Mouse (Mus musculus): ENCODE data around the gene Atp6ap1. TPM values are rescaled to one million over a fixed set of nuclear protein-coding genes. Genes with fewer than 3 reads are reported as not detected.

Atp6ap1 gene
- polyA plus RNA-seq, 1 experiment from 2014 or later: 91.5 TPM

DNA sequence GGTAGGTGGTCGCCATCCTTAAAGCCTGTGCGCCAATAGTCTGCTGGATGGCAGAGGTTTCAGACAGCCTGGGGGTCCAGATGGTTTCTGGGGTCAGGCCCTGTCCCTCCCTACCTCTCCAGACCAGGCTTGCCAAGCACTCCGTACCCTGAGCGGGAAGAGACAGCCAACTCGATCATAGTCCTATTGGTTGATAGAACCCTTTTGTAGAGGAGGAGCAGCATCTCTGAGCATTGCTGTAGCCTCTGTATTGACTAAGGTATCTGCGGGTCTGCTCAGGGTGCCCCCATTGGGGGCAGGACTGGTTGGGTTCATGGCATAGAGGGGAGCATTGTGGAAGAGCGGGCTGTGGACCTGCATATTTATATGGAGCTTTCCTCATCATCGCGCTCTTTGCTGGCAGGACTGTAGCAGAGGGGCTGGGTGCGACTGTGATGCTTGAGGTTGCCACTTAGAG lies 32.3 kb downstream of the Atp6ap1 start:
- WGBS: 27% methylated on average over 10 of the region's 10 CpGs
- Histone ChIP-seq H3K9me3 (no peaks in the 10 kb centered on the region), H3K4me1 (peaks cover 29% of the 10 kb centered on the region), H3K27me3 (replicated peaks; ENCODE audit: low read depth, poor library complexity, severe bottlenecking) (no peaks in the 10 kb centered on the region), H3K27ac (replicated peaks) (peak overlapping the region; percentile 93), H3K4me3 (peak overlapping the region; percentile 67), H3K36me3 (replicated peaks) (peaks cover 23% of the 10 kb centered on the region)
- no peak for DNase-seq (ENCODE audit: low spot score)

DNA sequence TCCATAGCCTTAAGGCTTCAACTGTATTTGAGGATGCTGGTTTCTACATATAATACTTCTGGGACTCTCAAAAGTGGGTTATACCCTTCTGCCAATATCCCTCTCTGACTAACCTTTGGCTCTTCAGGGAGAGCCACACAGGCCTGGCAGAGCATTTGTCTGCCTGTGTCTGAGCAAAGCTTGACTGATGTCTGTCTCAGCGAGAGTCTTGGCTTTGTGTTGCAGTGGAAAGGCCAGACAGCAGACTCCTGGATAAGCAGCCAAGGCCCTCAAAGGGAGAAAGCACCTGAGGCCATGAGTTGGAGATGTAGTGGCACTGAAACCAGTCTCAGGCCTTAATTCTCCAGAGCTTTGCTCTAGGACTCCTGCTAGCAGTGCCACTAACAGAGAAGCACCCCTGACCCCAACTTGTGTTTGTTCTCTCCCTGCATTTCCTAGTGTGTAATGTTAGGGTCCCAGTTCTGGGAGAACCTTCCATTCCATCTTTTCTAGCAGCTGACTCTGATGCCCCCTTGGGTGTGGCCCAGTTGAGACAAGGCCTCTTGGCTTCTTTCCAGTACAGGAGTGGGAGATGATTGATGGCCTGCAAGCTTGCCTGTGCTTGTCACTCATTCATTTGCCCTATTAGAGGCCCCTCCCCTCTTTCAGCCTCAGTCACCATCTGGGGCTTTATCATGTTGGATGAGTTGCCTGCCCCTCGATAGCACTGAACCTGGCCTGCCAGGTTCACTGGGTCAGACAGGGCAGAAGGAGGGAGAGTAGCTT lies 33.5 kb downstream of the Atp6ap1 start:
- Histone ChIP-seq H3K27ac (replicated peaks) (0 out of 2 replicates have a peak overlapping the region, but pooled peaks have one; percentile 93), H3K4me3 (peak overlapping the region; percentile 67), H3K36me3 (replicated peaks) (peaks cover 34% of the 10 kb centered on the region), H3K4me1 (peaks cover 29% of the 10 kb centered on the region), H3K9me3 (no peaks in the 10 kb centered on the region), H3K27me3 (replicated peaks; ENCODE audit: low read depth, poor library complexity, severe bottlenecking) (no peaks in the 10 kb centered on the region)
- 56% methylated on average over 2 of the region's 2 CpGs for WGBS
- no peak for DNase-seq (ENCODE audit: low spot score)

DNA sequence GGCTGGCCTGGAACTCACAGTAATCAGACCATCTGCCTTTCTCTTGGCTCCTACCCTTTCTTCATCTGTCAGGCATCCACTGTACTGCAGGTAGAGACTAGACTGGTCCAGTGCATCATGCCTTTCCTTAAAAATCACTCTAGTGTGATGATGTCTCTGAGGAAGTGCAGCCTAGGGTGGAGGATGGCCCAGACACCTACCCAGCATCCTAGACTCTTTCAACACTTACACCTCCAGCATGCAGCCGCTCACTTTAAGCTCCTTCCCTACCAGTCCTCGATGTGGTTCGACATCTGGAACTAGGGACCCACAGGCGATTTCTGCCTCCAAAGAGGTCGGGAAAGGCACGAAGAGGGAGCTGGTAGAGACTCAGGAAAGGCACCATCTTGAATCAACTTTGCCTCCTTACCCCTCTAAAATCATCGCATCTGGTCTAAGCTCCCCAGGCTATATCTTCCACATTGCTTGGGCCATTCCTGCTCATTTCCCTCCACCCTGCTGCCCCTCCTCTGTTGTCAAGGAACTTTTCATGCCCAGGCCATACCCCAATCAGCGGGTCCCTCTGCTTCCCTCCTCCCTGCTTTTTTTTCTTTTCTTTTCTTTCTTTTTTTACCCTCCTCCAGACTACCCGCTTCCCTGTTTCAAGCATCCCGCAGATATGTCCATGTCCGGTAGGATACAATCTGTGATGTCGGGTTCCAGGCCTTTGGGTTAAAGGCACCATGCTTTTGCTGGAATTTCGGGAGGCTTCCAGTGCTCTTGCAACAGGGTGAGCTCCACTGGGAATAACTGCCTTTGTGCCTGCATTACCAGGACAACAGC lies 56.0 kb downstream of the Atp6ap1 start:
- Histone ChIP-seq H3K9me3 (no peaks in the 10 kb centered on the region), H3K36me3 (replicated peaks) (no peaks in the 10 kb centered on the region), H3K4me1 (0 out of 2 replicates have a peak, but pooled peaks cover 3% of the 10 kb centered on the region), H3K27me3 (replicated peaks; ENCODE audit: low read depth, poor library complexity, severe bottlenecking) (no peaks in the 10 kb centered on the region), H3K27ac (replicated peaks) (peak overlapping the region; percentile 82), H3K4me3 (peak overlapping the region; percentile 62)
- 31% methylated on average over 13 of the region's 13 CpGs for WGBS
- DNase-seq (ENCODE audit: low spot score): no peak

DNA sequence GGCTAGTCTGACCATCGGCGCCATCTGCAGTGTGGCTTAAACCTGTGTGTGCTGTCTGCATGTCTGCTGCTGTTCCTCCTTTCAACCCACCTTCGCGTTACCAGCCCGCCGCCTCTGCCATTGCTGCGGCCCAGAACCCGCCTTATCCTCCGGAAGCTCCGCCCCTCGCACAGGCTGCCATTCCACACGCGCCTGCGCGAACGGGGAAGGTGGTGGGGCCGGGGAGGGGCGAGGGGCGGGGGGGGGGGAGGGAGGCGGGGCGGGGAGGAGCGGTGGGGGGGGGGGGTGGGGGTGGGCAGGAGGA lies 56.5 kb downstream of the Atp6ap1 start, which contains the start of gene Lage3:
Gene Lage3 (minus strand): TSS at position 152 of the 304 bp plus-strand sequence.
- 16% methylated on average over 14 of the region's 22 CpGs for WGBS
- no peaks in the 10 kb centered on the region for H3K27me3 ChIP-seq (replicated peaks; ENCODE audit: low read depth, poor library complexity, severe bottlenecking)
- peak; percentile 82 for DNase-seq (ENCODE audit: low spot score)
- 0 out of 2 replicates have a peak, but pooled peaks cover 3% of the 10 kb centered on the region for H3K4me1 ChIP-seq
- peak within 1 kb of the TSS; percentile 82 for H3K27ac ChIP-seq (replicated peaks)
- H3K36me3 ChIP-seq (replicated peaks): no peaks in the 10 kb centered on the region
- H3K9me3 ChIP-seq: no peaks in the 10 kb centered on the region
- peak within 1 kb of the TSS; percentile 62 for H3K4me3 ChIP-seq

Small RNA genes lying within 50 kb of the gene (microRNA-seq; reads per million reads assigned to microRNA genes)
- gene Mir7091 (not detected), gene Mir7092 (not detected)

Other genes with a start within 250 kb of the Atp6ap1 start
- not detected in 2 replicates for gene Opn1mw, start 169.6 kb upstream of the Atp6ap1 start, polyA plus RNA-seq (2016; fragmentation: Nextera tagmentation; extraction: Ambion mirVana)
- gene Mecp2, start 161.7 kb upstream of the Atp6ap1 start, polyA plus RNA-seq (2016; fragmentation: Nextera tagmentation; extraction: Ambion mirVana): 12.4 and 15.7 TPM in 2 replicates
- gene Tex28, start 129.3 kb upstream of the Atp6ap1 start, polyA plus RNA-seq (2016; fragmentation: Nextera tagmentation; extraction: Ambion mirVana): not detected in 2 replicates
- 0.10 TPM in 1 of 2 replicates, not detected in the other for gene Tktl1, start 119.8 kb upstream of the Atp6ap1 start, polyA plus RNA-seq (2016; fragmentation: Nextera tagmentation; extraction: Ambion mirVana)
- 315 and 331 TPM in 2 replicates for gene Flna, start 47.3 kb upstream of the Atp6ap1 start, polyA plus RNA-seq (2016; fragmentation: Nextera tagmentation; extraction: Ambion mirVana)
- 25.9 and 27.8 TPM in 2 replicates for gene Emd, start 42.4 kb upstream of the Atp6ap1 start, polyA plus RNA-seq (2016; fragmentation: Nextera tagmentation; extraction: Ambion mirVana)
- gene Rpl10, start 26.3 kb upstream of the Atp6ap1 start, polyA plus RNA-seq (2016; fragmentation: Nextera tagmentation; extraction: Ambion mirVana): 846 and 850 TPM in 2 replicates
- 68.8 and 70.4 TPM in 2 replicates for gene Taz, start 15.2 kb upstream of the Atp6ap1 start, polyA plus RNA-seq (2016; fragmentation: Nextera tagmentation; extraction: Ambion mirVana)
- gene Dnase1l1, start 14.8 kb upstream of the Atp6ap1 start, polyA plus RNA-seq (2016; fragmentation: Nextera tagmentation; extraction: Ambion mirVana): 4.2 and 4.7 TPM in 2 replicates
- 231 and 251 TPM in 2 replicates for gene Gdi1, start 7.9 kb downstream of the Atp6ap1 start, polyA plus RNA-seq (2016; fragmentation: Nextera tagmentation; extraction: Ambion mirVana)
- gene Fam50a, start 15.9 kb downstream of the Atp6ap1 start, polyA plus RNA-seq (2016; fragmentation: Nextera tagmentation; extraction: Ambion mirVana): 60.2 and 60.4 TPM in 2 replicates
- gene Plxna3, start 32.0 kb downstream of the Atp6ap1 start, polyA plus RNA-seq (2016; fragmentation: Nextera tagmentation; extraction: Ambion mirVana): 18.3 and 19.6 TPM in 2 replicates
- 114 and 119 TPM in 2 replicates for gene Lage3, start 56.5 kb downstream of the Atp6ap1 start, polyA plus RNA-seq (2016; fragmentation: Nextera tagmentation; extraction: Ambion mirVana)
- 61.1 and 69.8 TPM in 2 replicates for gene Ubl4a, start 76.1 kb downstream of the Atp6ap1 start, polyA plus RNA-seq (2016; fragmentation: Nextera tagmentation; extraction: Ambion mirVana)
- 12.3 and 13.0 TPM in 2 replicates for gene Slc10a3, start 76.3 kb downstream of the Atp6ap1 start, polyA plus RNA-seq (2016; fragmentation: Nextera tagmentation; extraction: Ambion mirVana)
- gene Fam3a, start 96.2 kb downstream of the Atp6ap1 start, polyA plus RNA-seq (2016; fragmentation: Nextera tagmentation; extraction: Ambion mirVana): 23.7 and 23.8 TPM in 2 replicates
- 18.7 and 18.9 TPM in 2 replicates for gene Ikbkg, start 96.2 kb downstream of the Atp6ap1 start, polyA plus RNA-seq (2016; fragmentation: Nextera tagmentation; extraction: Ambion mirVana)
- 54.7 and 57.3 TPM in 2 replicates for gene G6pdx, start 132.1 kb downstream of the Atp6ap1 start, polyA plus RNA-seq (2016; fragmentation: Nextera tagmentation; extraction: Ambion mirVana)
- not detected in 2 replicates for gene Gm6880, start 184.3 kb downstream of the Atp6ap1 start, polyA plus RNA-seq (2016; fragmentation: Nextera tagmentation; extraction: Ambion mirVana)